Mouse (Mus musculus): ENCODE measurements around the gene Lyz2. TPM values are rescaled to one million over a fixed set of nuclear protein-coding genes. Genes with fewer than 3 reads are reported as not detected.
A peak's percentile ranks its signal among the peaks of the same experiment; 100 is the strongest.
"Not testable (repeated sequence)": the region's sequence is repeated elsewhere in the genome, so short reads cannot be mapped to it uniquely, and the experiment has no call there.

Gene Lyz2
- polyA plus RNA-seq, 1 experiment from 2014 or later = 65.0 TPM

- no peaks in the 10 kb centered on the region for H3K9me3 ChIP-seq (replicated peaks; ENCODE audit: control insufficient read depth, low read length)
- WGBS (ENCODE audit: insufficient replicate concordance) = 82% methylated on average over 2 of the region's 2 CpGs
- peaks cover 6% of the 10 kb centered on the region; the same call in 1 of the 2 replicates for H3K27me3 ChIP-seq (ENCODE audit: control insufficient read depth, insufficient read depth, low read length)
- H3K9ac ChIP-seq (ENCODE audit: low read depth, low read length) = no peak overlapping the region
- H3K4me1 ChIP-seq (ENCODE audit: control insufficient read depth, insufficient read depth, low read length) = peaks cover 10% of the 10 kb centered on the region
- no peak for ATAC-seq (replicated peaks; ENCODE audit: insufficient number of reproducible peaks, low FRiP score, low TSS enrichment)
- no peak overlapping the region for H3K4me3 ChIP-seq (ENCODE audit: low read depth, low read length)
- H3K27ac ChIP-seq (ENCODE audit: low read depth, low read length) = no peak overlapping the region
- H3K36me3 ChIP-seq (ENCODE audit: control insufficient read depth, insufficient read depth, low read length) = no peaks in the 10 kb centered on the region
- H3K4me2 ChIP-seq = no peak overlapping the region
These were observed 430 bp upstream of the Lyz2 start for GRCm38 (mm10) chr10:117282551-117282950.

DNA sequence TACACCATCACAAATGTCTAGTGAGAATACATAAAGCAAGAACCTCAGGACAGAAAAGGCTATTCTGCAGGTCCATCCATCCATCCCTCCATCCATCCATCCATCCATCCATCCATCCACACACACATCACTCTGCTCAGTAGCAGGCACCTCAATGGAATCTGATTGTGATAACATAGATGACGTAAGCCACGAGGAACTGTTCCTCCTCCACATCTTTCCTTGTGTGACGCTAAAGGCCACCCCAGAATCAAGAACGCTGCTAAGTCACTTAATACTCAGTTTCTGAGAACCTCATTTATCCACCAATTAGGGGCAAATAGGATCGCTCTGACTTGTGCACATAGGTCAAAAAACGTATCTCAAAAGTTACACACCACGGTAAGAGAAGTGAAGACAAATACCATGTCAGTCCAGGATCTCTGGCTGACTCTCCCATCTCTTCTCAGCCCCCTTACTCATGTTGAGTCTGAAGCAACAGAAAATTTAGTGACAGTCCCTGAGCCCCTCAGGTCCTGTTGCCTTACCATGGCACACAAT, 670 bp downstream of the Lyz2 start:
- no peak overlapping the region for H3K4me3 ChIP-seq (ENCODE audit: low read depth, low read length)
- no peak overlapping the region for H3K9ac ChIP-seq (ENCODE audit: low read depth, low read length)
- WGBS (ENCODE audit: insufficient replicate concordance) = 72% methylated on average over 7 of the region's 7 CpGs
- H3K4me1 ChIP-seq (ENCODE audit: control insufficient read depth, insufficient read depth, low read length) = peaks cover 10% of the 10 kb centered on the region
- H3K27ac ChIP-seq (ENCODE audit: low read depth, low read length) = no peak overlapping the region
- no peaks in the 10 kb centered on the region for H3K36me3 ChIP-seq (ENCODE audit: control insufficient read depth, insufficient read depth, low read length)
- H3K27me3 ChIP-seq (ENCODE audit: control insufficient read depth, insufficient read depth, low read length) = peaks cover 6% of the 10 kb centered on the region; the same call in 1 of the 2 replicates
- no peaks in the 10 kb centered on the region for H3K9me3 ChIP-seq (replicated peaks; ENCODE audit: control insufficient read depth, low read length)
- ATAC-seq (replicated peaks; ENCODE audit: insufficient number of reproducible peaks, low FRiP score, low TSS enrichment) = no peak
- H3K4me2 ChIP-seq = peak overlapping the region; percentile 11; the same call in 1 of the 2 replicates

DNA sequence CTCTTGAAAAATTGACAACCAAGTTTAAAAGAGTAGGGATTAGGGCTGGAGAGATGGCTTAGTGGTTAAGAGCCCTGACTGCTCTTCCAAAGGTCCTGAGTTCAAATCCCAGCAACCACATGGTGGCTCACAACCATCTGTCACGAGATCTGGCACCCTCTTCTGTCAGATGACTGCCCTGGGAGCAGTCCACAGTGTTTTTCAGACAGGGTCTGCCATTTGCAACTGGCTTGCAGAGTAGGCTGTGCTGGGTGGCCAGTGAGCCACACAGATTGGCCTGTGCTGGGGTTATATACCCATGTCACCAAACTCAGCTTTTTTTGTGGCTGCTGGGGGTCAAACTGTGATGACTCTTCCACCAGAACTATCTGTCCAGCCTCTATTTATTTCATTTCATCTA, 2.1 kb downstream of the Lyz2 start:
- Histone ChIP-seq H3K27ac (ENCODE audit: low read depth, low read length) (no peak overlapping the region), H3K9me3 (replicated peaks; ENCODE audit: control insufficient read depth, low read length) (no peaks in the 10 kb centered on the region), H3K36me3 (ENCODE audit: control insufficient read depth, insufficient read depth, low read length) (no peaks in the 10 kb centered on the region), H3K4me2 (no peak overlapping the region), H3K27me3 (ENCODE audit: control insufficient read depth, insufficient read depth, low read length) (peaks cover 6% of the 10 kb centered on the region; the same call in 1 of the 2 replicates), H3K4me3 (ENCODE audit: low read depth, low read length) (no peak overlapping the region), H3K9ac (ENCODE audit: low read depth, low read length) (no peak overlapping the region), H3K4me1 (ENCODE audit: control insufficient read depth, insufficient read depth, low read length) (peaks cover 6% of the 10 kb centered on the region; the same call in 1 of the 2 replicates)
- 57% methylated on average over 1 of the region's 1 CpGs for WGBS (ENCODE audit: insufficient replicate concordance)
- ATAC-seq (replicated peaks; ENCODE audit: insufficient number of reproducible peaks, low FRiP score, low TSS enrichment) = no peak

GRCm38 (mm10) chr10:117278510-117278909, 3.6 kb downstream of the Lyz2 start:
- WGBS (ENCODE audit: insufficient replicate concordance) = 21% methylated on average over 2 of the region's 2 CpGs
- not testable (repeated sequence) for H3K9ac ChIP-seq (ENCODE audit: low read depth, low read length); H3K27ac ChIP-seq (ENCODE audit: low read depth, low read length); H3K36me3 ChIP-seq (ENCODE audit: control insufficient read depth, insufficient read depth, low read length); H3K4me3 ChIP-seq (ENCODE audit: low read depth, low read length); H3K9me3 ChIP-seq (replicated peaks; ENCODE audit: control insufficient read depth, low read length); H3K4me2 ChIP-seq; H3K27me3 ChIP-seq (ENCODE audit: control insufficient read depth, insufficient read depth, low read length); H3K4me1 ChIP-seq (ENCODE audit: control insufficient read depth, insufficient read depth, low read length)
- ATAC-seq (replicated peaks; ENCODE audit: insufficient number of reproducible peaks, low FRiP score, low TSS enrichment) = peak; percentile 67; the same call in 1 of the 2 replicates

GRCm38 (mm10) chr10:117277779-117278178, 4.3 kb downstream of the Lyz2 start:
- WGBS (ENCODE audit: insufficient replicate concordance) = 72% methylated on average over 9 of the region's 9 CpGs
- H3K27me3 ChIP-seq (ENCODE audit: control insufficient read depth, insufficient read depth, low read length); ATAC-seq (replicated peaks; ENCODE audit: insufficient number of reproducible peaks, low FRiP score, low TSS enrichment); H3K4me1 ChIP-seq (ENCODE audit: control insufficient read depth, insufficient read depth, low read length); H3K4me2 ChIP-seq; H3K9ac ChIP-seq (ENCODE audit: low read depth, low read length); H3K27ac ChIP-seq (ENCODE audit: low read depth, low read length); H3K4me3 ChIP-seq (ENCODE audit: low read depth, low read length); H3K9me3 ChIP-seq (replicated peaks; ENCODE audit: control insufficient read depth, low read length); H3K36me3 ChIP-seq (ENCODE audit: control insufficient read depth, insufficient read depth, low read length): not testable (repeated sequence)

GRCm38 (mm10) chr10:117275681-117276369, 6.3 kb downstream of the Lyz2 start:
- Histone ChIP-seq H3K9ac (ENCODE audit: low read depth, low read length) (no peak overlapping the region), H3K36me3 (ENCODE audit: control insufficient read depth, insufficient read depth, low read length) (no peaks in the 10 kb centered on the region), H3K4me2 (no peak overlapping the region), H3K4me1 (ENCODE audit: control insufficient read depth, insufficient read depth, low read length) (no peaks in the 10 kb centered on the region), H3K27me3 (ENCODE audit: control insufficient read depth, insufficient read depth, low read length) (peaks cover 2% of the 10 kb centered on the region; the same call in 1 of the 2 replicates), H3K4me3 (ENCODE audit: low read depth, low read length) (no peak overlapping the region), H3K27ac (ENCODE audit: low read depth, low read length) (no peak overlapping the region), H3K9me3 (replicated peaks; ENCODE audit: control insufficient read depth, low read length) (no peaks in the 10 kb centered on the region)
- 73% methylated on average over 10 of the region's 10 CpGs for WGBS (ENCODE audit: insufficient replicate concordance)
- ATAC-seq (replicated peaks; ENCODE audit: insufficient number of reproducible peaks, low FRiP score, low TSS enrichment) = no peak

DNA sequence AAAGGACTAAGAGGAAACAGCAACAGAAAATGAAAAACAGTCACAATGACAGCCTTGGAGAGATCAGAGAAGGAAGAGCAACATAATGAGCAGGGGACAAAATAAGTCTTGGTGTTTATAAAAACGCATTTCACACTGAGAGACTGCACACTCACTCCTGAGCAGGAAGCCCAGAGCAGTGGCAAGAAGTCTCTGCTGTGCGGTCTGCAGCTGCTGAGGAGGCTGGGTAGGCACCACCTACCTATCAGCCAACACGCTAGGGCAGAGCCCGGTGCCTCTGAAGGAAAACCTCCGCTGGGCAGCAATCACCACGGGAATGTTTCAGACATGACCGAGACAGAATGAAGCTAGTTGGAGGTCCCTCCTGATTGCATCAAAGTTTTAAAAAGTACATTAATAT, 7.5 kb downstream of the Lyz2 start:
- not testable (repeated sequence) for H3K9ac ChIP-seq (ENCODE audit: low read depth, low read length); ATAC-seq (replicated peaks; ENCODE audit: insufficient number of reproducible peaks, low FRiP score, low TSS enrichment); H3K4me3 ChIP-seq (ENCODE audit: low read depth, low read length); H3K4me1 ChIP-seq (ENCODE audit: control insufficient read depth, insufficient read depth, low read length); H3K27me3 ChIP-seq (ENCODE audit: control insufficient read depth, insufficient read depth, low read length); H3K9me3 ChIP-seq (replicated peaks; ENCODE audit: control insufficient read depth, low read length); H3K36me3 ChIP-seq (ENCODE audit: control insufficient read depth, insufficient read depth, low read length); H3K27ac ChIP-seq (ENCODE audit: low read depth, low read length); H3K4me2 ChIP-seq
- WGBS (ENCODE audit: insufficient replicate concordance) = 90% methylated on average over 3 of the region's 7 CpGs

DNA sequence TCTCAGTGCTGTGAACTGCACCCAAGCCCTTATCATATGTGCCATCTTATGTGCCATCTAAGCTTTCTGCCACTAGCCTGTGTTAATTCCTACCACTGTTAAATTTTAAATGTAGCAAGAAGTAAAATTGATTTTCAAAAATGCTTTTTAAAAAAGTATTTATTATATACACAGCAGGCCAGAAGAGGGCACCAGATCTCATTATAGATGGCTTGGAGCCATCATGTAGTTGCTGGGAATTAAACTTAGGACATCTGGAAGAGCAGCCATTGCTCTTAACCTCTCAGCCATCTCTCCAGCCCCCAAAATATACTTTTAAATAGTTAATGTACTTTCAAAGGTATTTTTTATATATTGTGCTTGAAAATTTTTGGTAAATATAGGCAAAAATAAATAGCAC, 10.1 kb downstream of the Lyz2 start:
- H3K27ac ChIP-seq (ENCODE audit: low read depth, low read length) = no peak overlapping the region
- no peaks in the 10 kb centered on the region for H3K36me3 ChIP-seq (ENCODE audit: control insufficient read depth, insufficient read depth, low read length)
- no peaks in the 10 kb centered on the region for H3K4me1 ChIP-seq (ENCODE audit: control insufficient read depth, insufficient read depth, low read length)
- no peaks in the 10 kb centered on the region for H3K9me3 ChIP-seq (replicated peaks; ENCODE audit: control insufficient read depth, low read length)
- ATAC-seq (replicated peaks; ENCODE audit: insufficient number of reproducible peaks, low FRiP score, low TSS enrichment) = no peak
- H3K4me2 ChIP-seq = no peak overlapping the region
- H3K27me3 ChIP-seq (ENCODE audit: control insufficient read depth, insufficient read depth, low read length) = no peaks in the 10 kb centered on the region
- no peak overlapping the region for H3K4me3 ChIP-seq (ENCODE audit: low read depth, low read length)
- no peak overlapping the region for H3K9ac ChIP-seq (ENCODE audit: low read depth, low read length)

GRCm38 (mm10) chr10:117259870-117260269, 22.3 kb downstream of the Lyz2 start:
- Histone ChIP-seq H3K27me3 (ENCODE audit: control insufficient read depth, insufficient read depth, low read length) (no peaks in the 10 kb centered on the region), H3K27ac (ENCODE audit: low read depth, low read length) (no peak overlapping the region), H3K9me3 (replicated peaks; ENCODE audit: control insufficient read depth, low read length) (0 out of 2 replicates have a peak, but pooled peaks cover 3% of the 10 kb centered on the region), H3K4me1 (ENCODE audit: control insufficient read depth, insufficient read depth, low read length) (no peaks in the 10 kb centered on the region), H3K4me2 (no peak overlapping the region), H3K9ac (ENCODE audit: low read depth, low read length) (no peak overlapping the region), H3K4me3 (ENCODE audit: low read depth, low read length) (no peak overlapping the region), H3K36me3 (ENCODE audit: control insufficient read depth, insufficient read depth, low read length) (no peaks in the 10 kb centered on the region)
- no peak for ATAC-seq (replicated peaks; ENCODE audit: insufficient number of reproducible peaks, low FRiP score, low TSS enrichment)

Measured in heart, embryonic 11.5 days (tissue).